Mouse (Mus musculus): ENCODE data around the gene Tgif2.

GRCm38 (mm10) chr2:156801045-156801444, 38.8 kb upstream of the Tgif2 start:
- TF ChIP-seq CTCF (IDR thresholded peaks at IDR 0.05; ENCODE audit: low read depth) (no peak), EP300 (IDR thresholded peaks at IDR 0.05; ENCODE audit: low read depth) (no peak)

All from liver, embryonic 14.5 days (tissue).